Mouse (Mus musculus): Measurements from ENCODE around the gene Rcc2. TPM values are rescaled to one million over a fixed set of nuclear protein-coding genes. Genes with fewer than 3 reads are reported as not detected.
A peak's percentile ranks its signal among the peaks of the same experiment; 100 is the strongest.

Gene Rcc2
- polyA plus RNA-seq, 1 experiment from 2014 or later: 32.8 TPM

DNA sequence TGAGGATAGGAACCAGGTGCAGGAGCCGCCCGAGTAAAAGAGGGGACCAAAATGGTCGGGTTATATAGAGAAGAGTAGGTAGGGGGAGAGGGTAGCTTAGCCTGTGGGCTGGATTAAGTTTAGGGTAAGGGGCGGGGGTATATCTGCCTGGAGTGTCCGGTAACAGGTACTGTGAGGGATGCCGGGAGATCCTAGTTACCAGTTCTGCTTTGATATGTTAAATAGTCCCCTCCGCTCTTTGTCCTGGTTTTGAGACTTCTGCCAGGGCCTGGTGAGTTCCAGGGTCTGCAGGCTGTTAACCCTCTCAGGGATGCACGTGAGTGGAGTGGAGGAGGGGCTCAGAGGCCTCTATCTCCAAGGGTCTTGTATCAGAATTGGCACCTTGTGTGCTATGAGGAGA lies 3.3 kb downstream of the Rcc2 start:
- 0 out of 2 replicates have a peak, but pooled peaks cover 9% of the 10 kb centered on the region for H3K27me3 ChIP-seq
- peaks cover 70% of the 10 kb centered on the region for H3K4me1 ChIP-seq
- H3K4me3 ChIP-seq: peak overlapping the region; percentile 90
- H3K9me3 ChIP-seq: no peaks in the 10 kb centered on the region
- ATAC-seq (ENCODE audit: low FRiP score, low read depth): no peak
- peak overlapping the region; percentile 87 for H3K4me2 ChIP-seq (replicated peaks)
- H3K27ac ChIP-seq: peak overlapping the region; percentile 99
- 6% methylated on average over 8 of the region's 8 CpGs for WGBS
- peak overlapping the region; percentile 99 for H3K9ac ChIP-seq
- peaks cover 47% of the 10 kb centered on the region for H3K36me3 ChIP-seq

- Histone ChIP-seq H3K36me3 (peaks cover 52% of the 10 kb centered on the region), H3K27me3 (0 out of 2 replicates have a peak, but pooled peaks cover 4% of the 10 kb centered on the region), H3K9me3 (no peaks in the 10 kb centered on the region), H3K27ac (no peak overlapping the region; the same call in 1 of the 2 replicates), H3K4me1 (peaks cover 73% of the 10 kb centered on the region), H3K4me2 (replicated peaks) (peak overlapping the region; percentile 87), H3K4me3 (peak overlapping the region; percentile 90), H3K9ac (peak overlapping the region; percentile 99)
- WGBS: 40% methylated on average over 4 of the region's 4 CpGs
- no peak for ATAC-seq (ENCODE audit: low FRiP score, low read depth)
Observed at GRCm38 (mm10) chr4:140704166-140704565, 3.8 kb downstream of the Rcc2 start.

DNA sequence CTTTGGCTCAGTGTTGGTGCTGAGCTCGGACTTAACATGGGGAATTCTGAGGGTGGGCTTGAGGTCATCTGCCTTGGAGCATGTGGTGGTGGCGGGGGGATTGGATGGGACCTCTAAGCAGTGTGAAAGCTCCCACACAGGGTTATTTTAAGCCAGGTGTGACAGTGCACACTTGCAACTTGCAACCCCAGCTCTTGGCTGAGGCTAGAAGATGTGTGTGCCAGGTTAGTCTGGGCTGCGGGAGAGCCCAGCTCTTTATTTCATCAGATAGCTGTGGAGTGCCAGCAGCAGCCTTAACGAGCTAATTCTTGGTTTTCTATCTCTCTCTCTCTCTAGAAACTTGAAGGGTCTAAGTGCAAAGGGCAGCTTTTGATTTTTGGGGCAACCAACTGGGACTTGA lies 7.3 kb downstream of the Rcc2 start:
- 82% methylated on average over 4 of the region's 4 CpGs for WGBS
- H3K4me1 ChIP-seq: peaks cover 63% of the 10 kb centered on the region
- no peaks in the 10 kb centered on the region for H3K27me3 ChIP-seq
- ATAC-seq (ENCODE audit: low FRiP score, low read depth): no peak
- H3K27ac ChIP-seq: no peak overlapping the region
- H3K4me2 ChIP-seq (replicated peaks): no peak overlapping the region
- 0 out of 2 replicates have a peak overlapping the region, but pooled peaks have one; percentile 39 for H3K9ac ChIP-seq
- no peak overlapping the region for H3K4me3 ChIP-seq
- peaks cover 87% of the 10 kb centered on the region for H3K36me3 ChIP-seq
- no peaks in the 10 kb centered on the region for H3K9me3 ChIP-seq

DNA sequence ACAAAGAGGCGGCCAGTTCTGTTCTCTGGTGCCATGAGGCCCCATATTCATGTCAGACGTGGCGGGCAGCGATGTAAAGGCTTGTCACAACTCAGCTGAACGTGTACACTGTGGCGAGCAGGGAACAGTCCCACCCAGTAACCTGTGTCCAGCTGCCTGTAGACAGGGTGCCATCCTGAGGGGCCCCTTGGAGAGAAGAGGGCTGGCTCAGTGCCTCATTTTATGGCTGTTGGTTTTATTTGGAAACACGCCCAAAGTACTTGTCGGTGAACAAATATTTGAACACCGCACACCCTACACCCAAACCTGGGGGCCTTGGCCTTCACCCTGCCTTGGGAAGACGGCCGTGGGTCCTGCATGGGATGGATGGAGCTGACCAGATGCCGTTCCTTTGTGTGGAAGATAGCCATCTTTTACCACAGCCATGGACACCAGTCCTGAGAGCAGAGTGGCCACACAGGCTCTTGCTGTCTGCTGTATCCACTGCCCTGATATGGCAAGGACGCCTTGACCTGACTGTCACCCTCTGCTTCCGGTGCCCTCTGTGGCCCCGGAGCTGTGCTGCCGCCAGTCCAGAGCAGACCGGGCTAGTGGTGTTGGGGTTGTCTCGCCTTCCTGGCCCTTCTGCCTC lies 8.1 kb downstream of the Rcc2 start:
- H3K9ac ChIP-seq: peak overlapping the region; percentile 39
- H3K27me3 ChIP-seq: no peaks in the 10 kb centered on the region
- H3K4me3 ChIP-seq: no peak overlapping the region
- no peak overlapping the region for H3K4me2 ChIP-seq (replicated peaks)
- no peak for ATAC-seq (ENCODE audit: low FRiP score, low read depth)
- H3K27ac ChIP-seq: no peak overlapping the region
- 82% methylated on average over 18 of the region's 18 CpGs for WGBS
- H3K36me3 ChIP-seq: peaks cover 95% of the 10 kb centered on the region
- peaks cover 59% of the 10 kb centered on the region for H3K4me1 ChIP-seq
- H3K9me3 ChIP-seq: no peaks in the 10 kb centered on the region

DNA sequence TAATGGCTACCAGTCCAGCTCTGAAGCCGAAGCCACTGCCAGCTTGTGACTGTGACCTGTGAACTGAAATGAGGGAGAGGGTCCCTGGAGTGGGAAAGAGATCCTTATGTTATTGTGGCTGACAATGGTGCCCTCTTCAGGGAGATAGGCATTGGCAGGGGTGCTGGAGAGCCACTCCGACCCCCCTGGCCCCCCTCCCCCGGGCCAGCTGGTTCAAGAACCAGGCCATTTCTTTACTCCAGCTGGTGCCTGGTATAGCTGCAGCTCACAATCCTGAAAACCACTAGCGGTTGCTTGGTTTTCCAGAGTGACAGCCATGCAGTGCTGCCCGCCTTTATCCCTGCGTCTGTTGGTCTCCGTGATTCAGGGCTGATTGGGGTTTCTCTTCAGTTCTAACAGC lies 8.8 kb downstream of the Rcc2 start:
- H3K4me2 ChIP-seq (replicated peaks): no peak overlapping the region
- H3K4me3 ChIP-seq: no peak overlapping the region
- peaks cover 52% of the 10 kb centered on the region for H3K4me1 ChIP-seq
- H3K27ac ChIP-seq: no peak overlapping the region
- no peak overlapping the region for H3K9ac ChIP-seq
- H3K36me3 ChIP-seq: peaks cover 97% of the 10 kb centered on the region
- WGBS: 82% methylated on average over 7 of the region's 7 CpGs
- ATAC-seq (ENCODE audit: low FRiP score, low read depth): no peak
- H3K27me3 ChIP-seq: no peaks in the 10 kb centered on the region
- H3K9me3 ChIP-seq: no peaks in the 10 kb centered on the region

GRCm38 (mm10) chr4:140709617-140710016 lies 9.3 kb downstream of the Rcc2 start:
- Histone ChIP-seq H3K9ac (no peak overlapping the region), H3K4me3 (no peak overlapping the region), H3K9me3 (no peaks in the 10 kb centered on the region), H3K27me3 (no peaks in the 10 kb centered on the region), H3K27ac (no peak overlapping the region), H3K4me2 (replicated peaks) (no peak overlapping the region), H3K4me1 (peaks cover 47% of the 10 kb centered on the region), H3K36me3 (peaks cover 100% of the 10 kb centered on the region)
- no peak for ATAC-seq (ENCODE audit: low FRiP score, low read depth)
- WGBS: 76% methylated on average over 10 of the region's 10 CpGs

DNA sequence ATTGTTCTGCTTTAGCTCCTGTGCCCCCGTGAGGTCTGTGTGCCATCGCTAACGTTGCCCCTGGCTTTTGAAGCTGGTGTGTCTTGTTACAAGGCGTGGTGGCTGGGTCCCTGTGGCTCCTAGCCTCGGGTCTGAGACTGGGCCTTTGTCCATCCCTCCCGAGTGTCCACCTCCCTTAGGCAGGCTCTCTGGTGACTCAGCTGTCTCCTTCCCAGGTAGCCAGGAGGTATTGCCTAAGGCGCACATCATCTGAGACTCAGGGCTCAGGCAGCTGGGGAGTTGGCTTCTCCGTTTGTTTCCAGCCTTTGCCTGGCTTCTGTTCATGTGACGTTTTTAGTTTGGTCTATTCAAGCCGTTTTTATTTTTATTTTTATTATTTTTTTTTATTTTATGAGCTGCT lies 10.4 kb downstream of the Rcc2 start:
- Histone ChIP-seq H3K27me3 (no peaks in the 10 kb centered on the region), H3K4me1 (peaks cover 36% of the 10 kb centered on the region), H3K4me2 (replicated peaks) (no peak overlapping the region), H3K36me3 (peaks cover 99% of the 10 kb centered on the region), H3K9ac (no peak overlapping the region), H3K9me3 (no peaks in the 10 kb centered on the region), H3K27ac (no peak overlapping the region), H3K4me3 (no peak overlapping the region)
- ATAC-seq (ENCODE audit: low FRiP score, low read depth): no peak
- 72% methylated on average over 10 of the region's 10 CpGs for WGBS

- Histone ChIP-seq H3K27me3 (no peaks in the 10 kb centered on the region), H3K9me3 (no peaks in the 10 kb centered on the region), H3K36me3 (peaks cover 99% of the 10 kb centered on the region), H3K4me2 (replicated peaks) (no peak overlapping the region), H3K9ac (no peak overlapping the region), H3K4me3 (no peak overlapping the region), H3K4me1 (peaks cover 33% of the 10 kb centered on the region), H3K27ac (no peak overlapping the region)
- 76% methylated on average over 5 of the region's 5 CpGs for WGBS
- no peak for ATAC-seq (ENCODE audit: low FRiP score, low read depth)
Observed at GRCm38 (mm10) chr4:140711360-140711759, 11.0 kb downstream of the Rcc2 start.

- Histone ChIP-seq H3K9ac (no peak overlapping the region), H3K36me3 (peaks cover 98% of the 10 kb centered on the region), H3K4me3 (no peak overlapping the region), H3K4me1 (0 out of 2 replicates have a peak, but pooled peaks cover 10% of the 10 kb centered on the region), H3K4me2 (replicated peaks) (no peak overlapping the region), H3K27me3 (no peaks in the 10 kb centered on the region), H3K27ac (no peak overlapping the region), H3K9me3 (no peaks in the 10 kb centered on the region)
- 58% methylated on average over 29 of the region's 29 CpGs for WGBS
- ATAC-seq (ENCODE audit: low FRiP score, low read depth): peak; percentile 74
Observed at GRCm38 (mm10) chr4:140713480-140714365, 13.4 kb downstream of the Rcc2 start.

DNA sequence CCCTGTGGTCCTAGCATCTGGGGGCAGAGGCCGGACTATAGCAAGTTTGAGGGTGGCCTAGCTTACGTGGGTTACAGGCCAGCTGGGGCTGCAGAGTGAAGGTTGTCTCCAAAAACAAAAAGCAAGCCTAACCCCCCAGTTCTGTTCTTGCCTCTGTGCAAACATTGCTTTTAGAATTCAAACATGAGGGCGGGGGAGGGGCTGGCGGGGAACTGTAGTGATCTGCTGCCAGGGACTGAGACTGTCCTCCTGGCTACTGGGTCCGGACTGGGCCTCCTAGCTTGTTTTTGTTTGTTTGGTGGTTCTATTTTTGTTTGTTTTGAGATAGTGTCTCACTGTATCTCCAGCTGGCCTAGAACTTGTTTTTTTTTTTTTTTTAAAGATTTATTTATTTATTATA lies 14.2 kb downstream of the Rcc2 start:
- no peak for ATAC-seq (ENCODE audit: low FRiP score, low read depth)

DNA sequence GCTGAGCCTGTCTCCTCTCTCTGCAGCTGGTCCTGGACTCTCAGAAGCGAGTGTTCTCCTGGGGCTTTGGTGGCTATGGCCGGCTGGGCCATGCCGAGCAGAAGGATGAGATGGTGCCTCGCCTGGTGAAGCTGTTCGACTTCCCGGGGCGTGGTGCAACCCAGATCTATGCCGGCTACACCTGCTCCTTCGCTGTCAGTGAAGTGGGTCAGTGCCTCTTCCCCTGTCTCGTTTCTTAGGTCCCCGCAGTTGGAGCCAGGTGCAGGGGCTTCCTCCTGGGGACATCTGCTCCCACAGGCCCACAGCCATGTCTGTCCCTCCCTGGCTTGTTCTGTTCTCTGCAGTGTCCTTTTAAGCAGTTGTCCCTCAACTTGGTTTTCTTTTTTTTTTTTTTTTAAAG lies 16.7 kb downstream of the Rcc2 start:
- H3K27ac ChIP-seq: no peak overlapping the region
- no peak overlapping the region for H3K4me2 ChIP-seq (replicated peaks)
- no peaks in the 10 kb centered on the region for H3K4me1 ChIP-seq
- no peak overlapping the region for H3K9ac ChIP-seq
- no peaks in the 10 kb centered on the region for H3K9me3 ChIP-seq
- no peak for ATAC-seq (ENCODE audit: low FRiP score, low read depth)
- H3K27me3 ChIP-seq: no peaks in the 10 kb centered on the region
- peaks cover 98% of the 10 kb centered on the region for H3K36me3 ChIP-seq
- H3K4me3 ChIP-seq: no peak overlapping the region
- WGBS: 92% methylated on average over 11 of the region's 11 CpGs

More for the DNA sequence above, 14.2 kb downstream of the Rcc2 start:
- Histone ChIP-seq H3K4me1 (0 out of 2 replicates have a peak, but pooled peaks cover 6% of the 10 kb centered on the region), H3K4me2 (replicated peaks) (no peak overlapping the region), H3K27ac (no peak overlapping the region), H3K9ac (no peak overlapping the region), H3K4me3 (no peak overlapping the region), H3K27me3 (no peaks in the 10 kb centered on the region), H3K36me3 (peaks cover 98% of the 10 kb centered on the region), H3K9me3 (no peaks in the 10 kb centered on the region)
- 93% methylated on average over 5 of the region's 5 CpGs for WGBS

GRCm38 (mm10) chr4:140718436-140718835 lies 18.1 kb downstream of the Rcc2 start:
- 95% methylated on average over 9 of the region's 9 CpGs for WGBS
- peaks cover 98% of the 10 kb centered on the region for H3K36me3 ChIP-seq
- no peaks in the 10 kb centered on the region for H3K9me3 ChIP-seq
- H3K4me2 ChIP-seq (replicated peaks): no peak overlapping the region
- H3K4me1 ChIP-seq: no peaks in the 10 kb centered on the region
- no peaks in the 10 kb centered on the region for H3K27me3 ChIP-seq
- H3K9ac ChIP-seq: no peak overlapping the region
- no peak for ATAC-seq (ENCODE audit: low FRiP score, low read depth)
- no peak overlapping the region for H3K4me3 ChIP-seq
- H3K27ac ChIP-seq: no peak overlapping the region
